Mouse (Mus musculus) mesoderm, embryonic 11.5 days (tissue): Measurements from ENCODE around the gene Prss40.
A peak's percentile ranks its signal among the peaks of the same experiment; 100 is the strongest.

ENCODE experiments used
- DNase-seq: peaks from one replicate; pipeline ENCODE4 v3.0.0-alpha.2; 2012; ENCODE audit warnings: low read depth, low spot score

The Prss40 gene

GRCm38 (mm10) chr1:34560843-34561242, at the start of gene Prss40:
Gene Prss40 (minus strand): TSS chr1:34560943.
- DNase-seq, result no peak

GRCm38 (mm10) chr1:34602363-34602762, 41.6 kb upstream of the Prss40 start:
- DNase-seq, result peak; percentile 87

- DNase-seq, result no peak
These were observed 40.7 kb upstream of the Prss40 start for GRCm38 (mm10) chr1:34601323-34602047.

GRCm38 (mm10) chr1:34600000-34600399, 39.3 kb upstream of the Prss40 start:
- no peak for DNase-seq

- DNase-seq, result no peak
These were observed 26.8 kb upstream of the Prss40 start for GRCm38 (mm10) chr1:34587298-34588096.

GRCm38 (mm10) chr1:34584736-34585135, 24.0 kb upstream of the Prss40 start:
- DNase-seq, result no peak

GRCm38 (mm10) chr1:34583821-34584263, 23.1 kb upstream of the Prss40 start:
- DNase-seq, result no peak

- DNase-seq, result no peak
These were observed 21.5 kb upstream of the Prss40 start for GRCm38 (mm10) chr1:34582218-34582617.

- DNase-seq, result no peak
These were observed 19.1 kb upstream of the Prss40 start for GRCm38 (mm10) chr1:34579782-34580356.

- peak; percentile 80 for DNase-seq
These were observed 18.4 kb upstream of the Prss40 start, which contains the start of gene Amer3 for GRCm38 (mm10) chr1:34578851-34579781. Gene Amer3 (plus strand): TSS chr1:34579657.

- DNase-seq, result no peak
These were observed 12.5 kb upstream of the Prss40 start for GRCm38 (mm10) chr1:34573221-34573620.

- no peak for DNase-seq
These were observed 10.7 kb upstream of the Prss40 start for GRCm38 (mm10) chr1:34571431-34571830.

GRCm38 (mm10) chr1:34569876-34570275, 9.1 kb upstream of the Prss40 start:
- DNase-seq, result no peak

- DNase-seq, result no peak
These were observed 7.4 kb upstream of the Prss40 start for GRCm38 (mm10) chr1:34568120-34568519.

GRCm38 (mm10) chr1:34564383-34565045, 3.8 kb upstream of the Prss40 start:
- no peak for DNase-seq

- no peak for DNase-seq
These were observed 6.5 kb downstream of the Prss40 start for GRCm38 (mm10) chr1:34554275-34554674.

GRCm38 (mm10) chr1:34553690-34554089, 7.1 kb downstream of the Prss40 start:
- DNase-seq, result no peak

GRCm38 (mm10) chr1:34547074-34547473, 13.7 kb downstream of the Prss40 start:
- no peak for DNase-seq

- peak; percentile 44 for DNase-seq
These were observed 23.8 kb downstream of the Prss40 start for GRCm38 (mm10) chr1:34536767-34537485.

GRCm38 (mm10) chr1:34536291-34536766, 24.4 kb downstream of the Prss40 start:
- peak; percentile 10 for DNase-seq
